Mouse (Mus musculus) heart, embryonic 12.5 days (tissue): ENCODE measurements around the gene Angptl4. TPM values are rescaled to one million over a fixed set of nuclear protein-coding genes. Genes with fewer than 3 reads are reported as not detected.
A peak's percentile ranks its signal among the peaks of the same experiment; 100 is the strongest.
"Not testable (repeated sequence)": the region's sequence is repeated elsewhere in the genome, so short reads cannot be mapped to it uniquely, and the experiment has no call there.

ENCODE experiments used
- ATAC-seq: fragments of 200-750 bp; cut with Nextera tagmentation; 2 replicates; pipeline ENCODE4 v1.8.0; 2017; ENCODE audit warnings: moderate TSS enrichment, moderate library complexity; ENCODE audit not compliant: insufficient number of reproducible peaks, low FRiP score
- H3K27ac ChIP-seq: fragments of 300-500 bp; sonication (generic); 2 replicates; pipeline ENCODE4 v1.5.1; 2016; ENCODE audit warnings: mild to moderate bottlenecking, moderate library complexity; ENCODE audit not compliant: poor library complexity, severe bottlenecking
- H3K27me3 ChIP-seq: fragments of 300-500 bp; sonication (generic); replicated peaks from 2 replicates; pipeline ENCODE4 v1.6.1; 2016; ENCODE audit warnings: mild to moderate bottlenecking, moderate library complexity
- H3K36me3 ChIP-seq: fragments of 300-500 bp; sonication (generic); 2 replicates; pipeline ENCODE4 v1.6.1; 2016; ENCODE audit warnings: mild to moderate bottlenecking, moderate library complexity
- H3K4me1 ChIP-seq: fragments of 300-500 bp; sonication (generic); replicated peaks from 2 replicates; pipeline ENCODE4 v1.6.1; 2016; ENCODE audit warnings: mild to moderate bottlenecking
- H3K4me2 ChIP-seq: fragments of 300-500 bp; sonication (generic); 2 replicates; pipeline ENCODE4 v1.6.1; 2016; ENCODE audit warnings: mild to moderate bottlenecking, moderate library complexity
- H3K4me3 ChIP-seq: fragments of 300-500 bp; sonication (generic); 2 replicates; pipeline ENCODE4 v1.5.1; 2016; ENCODE audit warnings: mild to moderate bottlenecking
- H3K9ac ChIP-seq: fragments of 300-500 bp; sonication (generic); 2 replicates; pipeline ENCODE4 v1.6.1; 2016; ENCODE audit warnings: mild to moderate bottlenecking, moderate library complexity
- H3K9me3 ChIP-seq: fragments of 300-500 bp; sonication (generic); replicated peaks from 2 replicates; pipeline ENCODE4 v1.6.1; 2016; ENCODE audit warnings: mild to moderate bottlenecking, moderate library complexity
- WGBS: fragments of 180-500 bp; shearing (Covaris S2); methylation state at CpG from one replicate; pipeline ENCODE4 v1.1.7; 2016; 5-methylcytosine and 5-hydroxymethylcytosine counted together
- polyA plus RNA-seq: library from polyadenylated mRNA; unstranded; fragments of >200 nt; fragmentation: Nextera tagmentation; extraction: Ambion mirVana; gene quantifications from 2 replicates; pipeline ENCODE4 v1.2.1, GENCODE M21; 2016

The Angptl4 gene
- polyA plus RNA-seq, 1 experiment from 2014 or later, result 6.9 TPM

GRCm38 (mm10) chr17:33755418-33756107 lies 26.1 kb downstream of the Angptl4 start:
- Histone ChIP-seq H3K9me3 (no peaks in the 10 kb centered on the region), H3K36me3 (peaks cover 9% of the 10 kb centered on the region; the same call in 1 of the 2 replicates), H3K4me1 (peaks cover 72% of the 10 kb centered on the region), H3K9ac (no peak overlapping the region), H3K27me3 (no peaks in the 10 kb centered on the region), H3K4me2 (no peak overlapping the region), H3K4me3 (no peak overlapping the region), H3K27ac (no peak overlapping the region)
- 88% methylated on average over 10 of the region's 10 CpGs for WGBS
- no peak for ATAC-seq

- no peak overlapping the region for H3K4me2 ChIP-seq
- no peak for ATAC-seq
- H3K9me3 ChIP-seq, result no peaks in the 10 kb centered on the region
- no peak overlapping the region for H3K27ac ChIP-seq
- no peak overlapping the region for H3K9ac ChIP-seq
- no peaks in the 10 kb centered on the region for H3K27me3 ChIP-seq
- H3K4me1 ChIP-seq, result peaks cover 76% of the 10 kb centered on the region
- H3K36me3 ChIP-seq, result peaks cover 15% of the 10 kb centered on the region
- WGBS, result 76% methylated on average over 1 of the region's 1 CpGs
- H3K4me3 ChIP-seq, result no peak overlapping the region
These were observed 27.0 kb downstream of the Angptl4 start for GRCm38 (mm10) chr17:33754656-33755055.

- WGBS, result 96% methylated on average over 2 of the region's 2 CpGs
- H3K27me3 ChIP-seq, result no peaks in the 10 kb centered on the region
- no peak overlapping the region for H3K4me3 ChIP-seq
- peaks cover 37% of the 10 kb centered on the region for H3K36me3 ChIP-seq
- ATAC-seq, result no peak
- H3K4me2 ChIP-seq, result no peak overlapping the region
- no peak overlapping the region for H3K27ac ChIP-seq
- no peaks in the 10 kb centered on the region for H3K9me3 ChIP-seq
- H3K4me1 ChIP-seq, result peaks cover 53% of the 10 kb centered on the region
- no peak overlapping the region for H3K9ac ChIP-seq
These were observed 29.3 kb downstream of the Angptl4 start for GRCm38 (mm10) chr17:33752297-33752696.

- H3K4me3 ChIP-seq, result no peak overlapping the region
- no peak for ATAC-seq
- H3K9ac ChIP-seq, result no peak overlapping the region
- H3K27me3 ChIP-seq, result no peaks in the 10 kb centered on the region
- H3K9me3 ChIP-seq, result no peaks in the 10 kb centered on the region
- peaks cover 45% of the 10 kb centered on the region for H3K4me1 ChIP-seq
- H3K36me3 ChIP-seq, result peaks cover 42% of the 10 kb centered on the region
- H3K27ac ChIP-seq, result no peak overlapping the region
- no peak overlapping the region for H3K4me2 ChIP-seq
These were observed 30.4 kb downstream of the Angptl4 start for GRCm38 (mm10) chr17:33751181-33751580.

- H3K4me3 ChIP-seq, result no peak overlapping the region
- H3K4me2 ChIP-seq, result no peak overlapping the region
- no peak overlapping the region for H3K9ac ChIP-seq
- H3K27ac ChIP-seq, result no peak overlapping the region
- no peak for ATAC-seq
- peaks cover 56% of the 10 kb centered on the region for H3K36me3 ChIP-seq
- no peaks in the 10 kb centered on the region for H3K27me3 ChIP-seq
- no peaks in the 10 kb centered on the region for H3K9me3 ChIP-seq
- 97% methylated on average over 5 of the region's 5 CpGs for WGBS
- H3K4me1 ChIP-seq, result peaks cover 34% of the 10 kb centered on the region
These were observed 32.2 kb downstream of the Angptl4 start for GRCm38 (mm10) chr17:33749451-33749850.

GRCm38 (mm10) chr17:33746011-33746410 lies 35.6 kb downstream of the Angptl4 start:
- Histone ChIP-seq H3K4me3 (no peak overlapping the region), H3K36me3 (peaks cover 49% of the 10 kb centered on the region), H3K9me3 (no peaks in the 10 kb centered on the region), H3K9ac (no peak overlapping the region), H3K27me3 (no peaks in the 10 kb centered on the region), H3K27ac (no peak overlapping the region), H3K4me2 (no peak overlapping the region), H3K4me1 (peaks cover 15% of the 10 kb centered on the region)
- peak; percentile 77 for ATAC-seq
- 55% methylated on average over 2 of the region's 2 CpGs for WGBS

- Histone ChIP-seq H3K27me3 (no peaks in the 10 kb centered on the region), H3K27ac (no peak overlapping the region), H3K36me3 (peaks cover 43% of the 10 kb centered on the region), H3K9ac (no peak overlapping the region), H3K4me2 (no peak overlapping the region), H3K4me1 (peaks cover 7% of the 10 kb centered on the region), H3K9me3 (no peaks in the 10 kb centered on the region), H3K4me3 (no peak overlapping the region)
- no peak for ATAC-seq
- WGBS, result 87% methylated on average over 5 of the region's 5 CpGs
These were observed 36.8 kb downstream of the Angptl4 start for GRCm38 (mm10) chr17:33744686-33745384.

- 93% methylated on average over 1 of the region's 1 CpGs for WGBS
- peaks cover 7% of the 10 kb centered on the region for H3K4me1 ChIP-seq
- H3K4me3 ChIP-seq, result no peak overlapping the region
- no peaks in the 10 kb centered on the region for H3K9me3 ChIP-seq
- no peak for ATAC-seq
- no peak overlapping the region for H3K9ac ChIP-seq
- H3K36me3 ChIP-seq, result peaks cover 19% of the 10 kb centered on the region
- no peak overlapping the region for H3K4me2 ChIP-seq
- H3K27me3 ChIP-seq, result no peaks in the 10 kb centered on the region
- no peak overlapping the region for H3K27ac ChIP-seq
These were observed 39.2 kb downstream of the Angptl4 start for GRCm38 (mm10) chr17:33742420-33742819.

- ATAC-seq, H3K27ac ChIP-seq: not testable (repeated sequence)
- WGBS, result 45% methylated on average over 10 of the region's 10 CpGs
These were observed 48.1 kb downstream of the Angptl4 start for GRCm38 (mm10) chr17:33733526-33733925.

GRCm38 (mm10) chr17:33732556-33733083 lies 49.0 kb downstream of the Angptl4 start:
- H3K4me1 ChIP-seq, H3K27ac ChIP-seq, H3K4me2 ChIP-seq, H3K9me3 ChIP-seq, H3K27me3 ChIP-seq, H3K9ac ChIP-seq, ATAC-seq, H3K36me3 ChIP-seq, H3K4me3 ChIP-seq: not testable (repeated sequence)
- WGBS, result 53% methylated on average over 9 of the region's 9 CpGs

More at GRCm38 (mm10) chr17:33733526-33733925, 48.1 kb downstream of the Angptl4 start:
- H3K9ac ChIP-seq, H3K4me3 ChIP-seq, H3K4me1 ChIP-seq, H3K27me3 ChIP-seq, H3K4me2 ChIP-seq, H3K36me3 ChIP-seq, H3K9me3 ChIP-seq: not testable (repeated sequence)

- no peak for ATAC-seq
- no peak overlapping the region for H3K9ac ChIP-seq
- no peaks in the 10 kb centered on the region for H3K27me3 ChIP-seq
- 73% methylated on average over 2 of the region's 2 CpGs for WGBS
- no peaks in the 10 kb centered on the region for H3K9me3 ChIP-seq
- no peaks in the 10 kb centered on the region for H3K36me3 ChIP-seq
- no peak overlapping the region for H3K4me3 ChIP-seq
- H3K27ac ChIP-seq, result no peak overlapping the region
- 0 out of 2 replicates have a peak, but pooled peaks cover 5% of the 10 kb centered on the region for H3K4me1 ChIP-seq
- no peak overlapping the region for H3K4me2 ChIP-seq
These were observed 52.4 kb downstream of the Angptl4 start for GRCm38 (mm10) chr17:33729215-33729614.
